Mouse (Mus musculus): ENCODE results near the gene Hibadh.

GRCm38 (mm10) chr6:52608121-52608520 is 32.1 kb downstream of the Hibadh start:
- no peak for TF ChIP-seq POLR2A (IDR thresholded peaks at IDR 0.05; ENCODE audit: extremely low read depth, insufficient read depth, low read length)
- no peak for TF ChIP-seq CTCF (IDR thresholded peaks at IDR 0.05; ENCODE audit: low read depth, low read length)

Measured in liver, adult 2 months (tissue).